Mouse (Mus musculus): ENCODE results near the gene Chrna1.

DNA sequence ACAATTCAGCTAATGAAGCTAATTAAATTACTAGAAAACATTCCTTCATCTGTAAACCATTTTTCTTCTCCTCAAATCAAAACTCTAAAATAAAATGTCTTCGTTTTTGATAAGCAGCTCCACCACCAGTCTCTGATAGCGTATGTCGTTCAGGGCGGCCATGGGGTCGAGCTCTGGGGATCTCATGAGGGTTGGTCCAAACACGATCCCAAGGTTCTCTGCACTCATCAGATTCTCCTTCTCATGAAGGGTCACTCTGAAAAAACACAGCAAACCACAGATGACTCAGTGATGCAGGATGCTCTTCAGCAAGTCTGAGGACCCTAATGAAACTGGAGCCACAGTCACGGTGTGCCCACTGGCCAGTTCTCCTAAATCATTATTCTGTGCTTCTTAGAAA is 32.8 kb upstream of the Chrna1 start:
- TF ChIP-seq CTCF (IDR thresholded peaks at IDR 0.05; ENCODE audit: insufficient read depth, low read length), result no peak
- no peak for TF ChIP-seq POLR2A (IDR thresholded peaks at IDR 0.05; ENCODE audit: borderline replicate concordance, extremely low read depth, low read depth, low read length)

Data from lung, adult 2 months (tissue).